In genomic region chr11:118349494-118349893, GRCm38 (mm10) we compare ENCODE assay signal across 11 mouse cellular contexts. TPM values are rescaled to one million over a fixed set of nuclear protein-coding genes. Genes with fewer than 3 reads are reported as not detected.
DNase-seq lines count a peak whose midpoint lies in the region; ATAC-seq and TF ChIP-seq lines count a peak whose summit lies in the region.
"Had no signal": no experiment of that assay in that cellular context is flagged by ENCODE, and none has a peak within 500 bp of the region (broad histone marks: within the 10 kb centered on the region; RNA-seq: fewer than 3 reads in every experiment).

No protein-coding gene starts in this region.

- H3K36me3 ChIP-seq in heart, embryonic 13.5 days: peaks cover 10% of the 10 kb centered on the region
- no peaks in the 10 kb centered on the region for H3K36me3 ChIP-seq in liver, postnatal 0 days (replicated peaks; ENCODE audit: insufficient read depth, low read length)
- H3K36me3 ChIP-seq in liver, embryonic 12.5 days: no peaks in the 10 kb centered on the region
- H3K36me3 ChIP-seq in small intestine, adult 2 months (ENCODE audit: control insufficient read depth, insufficient read depth, low read length): no peaks in the 10 kb centered on the region
- H3K36me3 ChIP-seq in hindbrain, embryonic 11.5 days (ENCODE audit: control insufficient read depth, insufficient read depth, low read length): no peaks in the 10 kb centered on the region
- H3K36me3 ChIP-seq: hindbrain, embryonic 12.5 days had no signal

- peak overlapping the region; percentile 53; the same call in 1 of the 2 replicates for H3K9ac ChIP-seq in heart, embryonic 13.5 days
- H3K9ac ChIP-seq in liver, postnatal 0 days (replicated peaks): no peak overlapping the region
- no peak overlapping the region for H3K9ac ChIP-seq in liver, embryonic 12.5 days
- no peak overlapping the region for H3K9ac ChIP-seq in hindbrain, embryonic 11.5 days (ENCODE audit: low read depth, low read length)
- H3K9ac ChIP-seq: hindbrain, embryonic 12.5 days had no signal

- no peak overlapping the region for H3K4me3 ChIP-seq in heart, embryonic 13.5 days
- H3K4me3 ChIP-seq in liver, postnatal 0 days (ENCODE audit: low read depth, low read length): no peak overlapping the region
- no peak overlapping the region for H3K4me3 ChIP-seq in liver, embryonic 12.5 days
- no peak overlapping the region for H3K4me3 ChIP-seq in brown adipose tissue, adult 24 weeks (ENCODE audit: insufficient read depth, low read depth, low read length)
- H3K4me3 ChIP-seq in small intestine, adult 2 months (ENCODE audit: low read depth, low read length): no peak overlapping the region
- no peak overlapping the region for H3K4me3 ChIP-seq in hindbrain, embryonic 11.5 days (ENCODE audit: low read depth, low read length)
- H3K4me3 ChIP-seq: hindbrain, embryonic 12.5 days had no signal

- H3K9me3 ChIP-seq in heart, embryonic 13.5 days: no peaks in the 10 kb centered on the region
- H3K9me3 ChIP-seq in liver, postnatal 0 days (ENCODE audit: low read length): no peaks in the 10 kb centered on the region
- no peaks in the 10 kb centered on the region for H3K9me3 ChIP-seq in liver, embryonic 12.5 days (replicated peaks)
- no peaks in the 10 kb centered on the region for H3K9me3 ChIP-seq in hindbrain, embryonic 11.5 days (ENCODE audit: control insufficient read depth, low read length)
- H3K9me3 ChIP-seq: hindbrain, embryonic 12.5 days had no signal

- TF ChIP-seq POLR2A in small intestine, adult 2 months (IDR thresholded peaks at IDR 0.05; ENCODE audit: low read depth, low read length): no peak

- TF ChIP-seq CTCF in liver, postnatal 0 days (IDR thresholded peaks at IDR 0.05; ENCODE audit: low read depth): no peak
- no peak for TF ChIP-seq CTCF in small intestine, adult 2 months (IDR thresholded peaks at IDR 0.05; ENCODE audit: extremely low read depth, insufficient read length, insufficient replicate concordance, low read depth, low read length)

- ATAC-seq in heart, embryonic 13.5 days (ENCODE audit: extremely low read depth, insufficient number of reproducible peaks, low FRiP score, low TSS enrichment): no peak
- no peak for ATAC-seq in liver, postnatal 0 days
- no peak for ATAC-seq in liver, embryonic 12.5 days
- no peak for ATAC-seq in hindbrain, embryonic 11.5 days (ENCODE audit: low FRiP score)

- H3K27ac ChIP-seq in heart, embryonic 13.5 days (replicated peaks): peak overlapping the region; percentile 70; the same call in 1 of the 2 replicates
- peak overlapping the region; percentile 74; the same call in 1 of the 2 replicates for H3K27ac ChIP-seq in liver, postnatal 0 days (ENCODE audit: low read depth)
- no peak overlapping the region for H3K27ac ChIP-seq in liver, embryonic 12.5 days
- peak overlapping the region; percentile 31 for H3K27ac ChIP-seq in brown adipose tissue, adult 24 weeks (replicated peaks; ENCODE audit: low read depth, low read length)
- H3K27ac ChIP-seq in small intestine, adult 2 months (ENCODE audit: insufficient read depth, low read depth, low read length): peak overlapping the region; percentile 42; the same call in 1 of the 2 replicates
- no peak overlapping the region for H3K27ac ChIP-seq in hindbrain, embryonic 11.5 days (ENCODE audit: low read depth, low read length)
- H3K27ac ChIP-seq: hindbrain, embryonic 12.5 days had no signal

- peaks cover 76% of the 10 kb centered on the region for H3K4me1 ChIP-seq in heart, embryonic 13.5 days
- peaks cover 21% of the 10 kb centered on the region for H3K4me1 ChIP-seq in liver, postnatal 0 days (ENCODE audit: insufficient read depth)
- peaks cover 28% of the 10 kb centered on the region for H3K4me1 ChIP-seq in liver, embryonic 12.5 days
- H3K4me1 ChIP-seq in brown adipose tissue, adult 24 weeks (ENCODE audit: control insufficient read depth, insufficient read depth, insufficient read length, low read length): peaks cover 4% of the 10 kb centered on the region; the same call in 1 of the 2 replicates
- H3K4me1 ChIP-seq in small intestine, adult 2 months (ENCODE audit: control insufficient read depth, insufficient read depth, insufficient read length, low read length): peaks cover 6% of the 10 kb centered on the region; the same call in 1 of the 2 replicates
- H3K4me1 ChIP-seq in hindbrain, embryonic 11.5 days (replicated peaks; ENCODE audit: control insufficient read depth, insufficient read depth, low read length): peaks cover 6% of the 10 kb centered on the region; the same call in 1 of the 2 replicates

- no peak for TF ChIP-seq EP300 in liver, postnatal 0 days (IDR thresholded peaks at IDR 0.05; ENCODE audit: low read depth)

- WGBS in heart, embryonic 13.5 days: 79% methylated on average over 5 of the region's 5 CpGs
- 76% methylated on average over 5 of the region's 5 CpGs for WGBS in liver, postnatal 0 days (ENCODE audit: insufficient replicate concordance)
- WGBS in liver, embryonic 12.5 days (ENCODE audit: insufficient replicate concordance): 66% methylated on average over 5 of the region's 5 CpGs
- WGBS in small intestine, adult 2 months: 82% methylated on average over 5 of the region's 5 CpGs
- 91% methylated on average over 5 of the region's 5 CpGs for WGBS in hindbrain, embryonic 11.5 days

- DNase-seq in heart, adult 11 months: no peak
- no peak for DNase-seq in liver, postnatal 0 days
- no peak for DNase-seq in right cerebral cortex, postnatal 25 days
- DNase-seq in hindbrain, embryonic 11.5 days (ENCODE audit: low spot score): no peak
- DNase-seq: layer of hippocampus, postnatal 36 days had no signal

- H3K4me2 ChIP-seq in heart, embryonic 13.5 days: no peak overlapping the region
- H3K4me2 ChIP-seq in liver, postnatal 0 days (ENCODE audit: low read depth, low read length): no peak overlapping the region
- no peak overlapping the region for H3K4me2 ChIP-seq in liver, embryonic 12.5 days
- no peak overlapping the region for H3K4me2 ChIP-seq in hindbrain, embryonic 11.5 days (replicated peaks; ENCODE audit: low read depth, low read length)
- H3K4me2 ChIP-seq: hindbrain, embryonic 12.5 days; liver, embryonic 11.5 days had no signal

- no peaks in the 10 kb centered on the region for H3K27me3 ChIP-seq in heart, embryonic 13.5 days (replicated peaks)
- peaks cover 14% of the 10 kb centered on the region for H3K27me3 ChIP-seq in liver, postnatal 0 days (ENCODE audit: insufficient read depth, low read length)
- peaks cover 21% of the 10 kb centered on the region for H3K27me3 ChIP-seq in liver, embryonic 12.5 days (replicated peaks)
- peaks cover 3% of the 10 kb centered on the region; the same call in 1 of the 2 replicates for H3K27me3 ChIP-seq in small intestine, adult 2 months (ENCODE audit: control insufficient read depth, insufficient read depth, low read length)
- no peaks in the 10 kb centered on the region for H3K27me3 ChIP-seq in hindbrain, embryonic 11.5 days (ENCODE audit: control insufficient read depth, insufficient read depth, low read length)
- H3K27me3 ChIP-seq: hindbrain, embryonic 12.5 days had no signal

RNA-seq across cellular contexts. Expression of gene Timp2, which starts 6.0 kb away (rescaled TPM):
- polyA plus RNA-seq in heart, embryonic 13.5 days (2015; fragmentation: Nextera tagmentation; extraction: Ambion mirVana): 61.0 and 63.6 TPM in 2 replicates
- polyA plus RNA-seq in liver, postnatal 0 days (2015; fragmentation: Nextera tagmentation; extraction: Ambion mirVana): 8.4 TPM in 2 replicates
- 8.7 and 9.9 TPM in 2 replicates for polyA plus RNA-seq in liver, embryonic 12.5 days (2016; fragmentation: Nextera tagmentation; extraction: Ambion mirVana)
- 46.0 and 69.1 TPM in 2 replicates for polyA plus RNA-seq in brown adipose tissue, adult 24 weeks (2012; ENCODE audit: insufficient read depth, insufficient read length, missing spikeins)
- 22.6 and 27.7 TPM in 2 replicates for polyA plus RNA-seq in small intestine, adult 2 months (2012; rRNA removed)
- 39.5 and 41.2 TPM in 2 replicates for polyA plus RNA-seq in hindbrain, embryonic 11.5 days (2014; fragmentation: Nextera tagmentation; extraction: Ambion mirVana)

RNA-seq across cellular contexts. Expression of gene Cep295nl, which starts 7.2 kb away (rescaled TPM):
- 0.15 and 0.27 TPM in 2 replicates for polyA plus RNA-seq in heart, embryonic 13.5 days (2015; fragmentation: Nextera tagmentation; extraction: Ambion mirVana)
- polyA plus RNA-seq in liver, postnatal 0 days (2015; fragmentation: Nextera tagmentation; extraction: Ambion mirVana): 0.05 TPM in 1 of 2 replicates, not detected in the other
- polyA plus RNA-seq in liver, embryonic 12.5 days (2016; fragmentation: Nextera tagmentation; extraction: Ambion mirVana): 0.08 and 0.11 TPM in 2 replicates
- not detected in 2 replicates for polyA plus RNA-seq in brown adipose tissue, adult 24 weeks (2012; ENCODE audit: insufficient read depth, insufficient read length, missing spikeins)
- 0.04 TPM in 1 of 2 replicates, not detected in the other for polyA plus RNA-seq in small intestine, adult 2 months (2012; rRNA removed)
- polyA plus RNA-seq in hindbrain, embryonic 11.5 days (2014; fragmentation: Nextera tagmentation; extraction: Ambion mirVana): 0.37 and 0.42 TPM in 2 replicates
- polyA plus RNA-seq: liver, embryonic 11.5 days had no signal

RNA-seq across cellular contexts. Expression of gene Lgals3bp, which starts 52.4 kb away (rescaled TPM):
- 7.3 and 8.8 TPM in 2 replicates for polyA plus RNA-seq in heart, embryonic 13.5 days (2015; fragmentation: Nextera tagmentation; extraction: Ambion mirVana)
- 68.3 and 74.1 TPM in 2 replicates for polyA plus RNA-seq in liver, postnatal 0 days (2015; fragmentation: Nextera tagmentation; extraction: Ambion mirVana)
- polyA plus RNA-seq in liver, embryonic 12.5 days (2016; fragmentation: Nextera tagmentation; extraction: Ambion mirVana): 22.7 TPM in 2 replicates
- 86.8 and 88.8 TPM in 2 replicates for polyA plus RNA-seq in brown adipose tissue, adult 24 weeks (2012; ENCODE audit: insufficient read depth, insufficient read length, missing spikeins)
- polyA plus RNA-seq in small intestine, adult 2 months (2012; rRNA removed): 372 and 739 TPM in 2 replicates
- 1.9 and 2.7 TPM in 2 replicates for polyA plus RNA-seq in hindbrain, embryonic 11.5 days (2014; fragmentation: Nextera tagmentation; extraction: Ambion mirVana)

RNA-seq across cellular contexts. Expression of gene Usp36, which starts 59.5 kb away (rescaled TPM):
- 12.8 and 13.4 TPM in 2 replicates for polyA plus RNA-seq in heart, embryonic 13.5 days (2015; fragmentation: Nextera tagmentation; extraction: Ambion mirVana)
- 3.2 and 3.8 TPM in 2 replicates for polyA plus RNA-seq in liver, postnatal 0 days (2015; fragmentation: Nextera tagmentation; extraction: Ambion mirVana)
- polyA plus RNA-seq in liver, embryonic 12.5 days (2016; fragmentation: Nextera tagmentation; extraction: Ambion mirVana): 12.5 and 14.3 TPM in 2 replicates
- polyA plus RNA-seq in brown adipose tissue, adult 24 weeks (2012; ENCODE audit: insufficient read depth, insufficient read length, missing spikeins): 5.5 and 7.6 TPM in 2 replicates
- polyA plus RNA-seq in small intestine, adult 2 months (2012; rRNA removed): 10.8 and 11.5 TPM in 2 replicates
- polyA plus RNA-seq in hindbrain, embryonic 11.5 days (2014; fragmentation: Nextera tagmentation; extraction: Ambion mirVana): 9.8 and 9.9 TPM in 2 replicates

Comparison
In these comparisons a context has a peak if more than half of its experiments do, and no peak if none do; other contexts are left out.
1. H3K27ac ChIP-seq: peak in heart, embryonic 13.5 days (single experiment), liver, postnatal 0 days (single experiment), brown adipose tissue, adult 24 weeks (single experiment) and small intestine, adult 2 months (single experiment); none in liver, embryonic 12.5 days (single experiment) and hindbrain, embryonic 11.5 days (single experiment).